Mouse (Mus musculus) midbrain, embryonic 11.5 days (tissue): Measurements from ENCODE around the gene Slpi. TPM values are rescaled to one million over a fixed set of nuclear protein-coding genes. Genes with fewer than 3 reads are reported as not detected.

Experiments used
- ATAC-seq: fragments of 200-750 bp; cut with Nextera tagmentation; 2 replicates; pipeline ENCODE4 v1.8.0; 2017; ENCODE audit warnings: moderate TSS enrichment, moderate library complexity; ENCODE audit not compliant: low FRiP score
- DNase-seq: peaks from one replicate; pipeline ENCODE4 v3.0.0; 2015; ENCODE audit warnings: low spot score; ENCODE audit errors: missing footprints
- H3K27ac ChIP-seq: fragments of 300-500 bp; sonication (generic); 2 replicates; pipeline ENCODE4 v1.5.1; 2014; ENCODE audit warnings: low read depth, low read length
- H3K27me3 ChIP-seq: fragments of 300-500 bp; sonication (generic); 2 replicates; pipeline ENCODE4 v1.6.1; 2014; ENCODE audit warnings: mild to moderate bottlenecking, low read length, moderate library complexity, mixed read lengths; ENCODE audit not compliant: control insufficient read depth, insufficient read depth
- H3K36me3 ChIP-seq: fragments of 300-500 bp; sonication (generic); 2 replicates; pipeline ENCODE4 v1.6.1; 2014; ENCODE audit warnings: mild to moderate bottlenecking, low read length, moderate library complexity, mixed read lengths; ENCODE audit not compliant: control insufficient read depth, insufficient read depth
- H3K4me1 ChIP-seq: fragments of 300-500 bp; sonication (generic); 2 replicates; pipeline ENCODE4 v1.6.1; 2014; ENCODE audit warnings: low read length; ENCODE audit not compliant: control insufficient read depth, insufficient read depth
- H3K4me2 ChIP-seq: fragments of 300-500 bp; sonication (generic); 2 replicates; pipeline ENCODE4 v1.6.1; 2014; ENCODE audit warnings: mild to moderate bottlenecking, moderate library complexity
- H3K4me3 ChIP-seq: fragments of 300-500 bp; sonication (generic); 2 replicates; pipeline ENCODE4 v1.5.1; 2014; ENCODE audit warnings: low read depth, low read length
- H3K9ac ChIP-seq: fragments of 300-500 bp; sonication (generic); 2 replicates; pipeline ENCODE4 v1.6.1; 2014; ENCODE audit warnings: low read length
- H3K9me3 ChIP-seq: fragments of 300-500 bp; sonication (generic); 2 replicates; pipeline ENCODE4 v1.6.1; 2016; ENCODE audit warnings: low read length; ENCODE audit not compliant: control insufficient read depth
- WGBS: fragments of 180-500 bp; shearing (Covaris S2); extraction: QIAGEN DNeasy Blood & Tissue Kit; methylation state at CpG from one replicate; pipeline ENCODE4 v1.1.7; 2014; 5-methylcytosine and 5-hydroxymethylcytosine counted together
- polyA plus RNA-seq: library from polyadenylated mRNA; unstranded; fragments of >200 nt; fragmentation: Nextera tagmentation; extraction: Ambion mirVana; gene quantifications from 2 replicates; pipeline ENCODE4 v1.2.1, GENCODE M21; 2014

The Slpi gene
- 0.37 and 0.52 TPM in 2 replicates for polyA plus RNA-seq

DNA sequence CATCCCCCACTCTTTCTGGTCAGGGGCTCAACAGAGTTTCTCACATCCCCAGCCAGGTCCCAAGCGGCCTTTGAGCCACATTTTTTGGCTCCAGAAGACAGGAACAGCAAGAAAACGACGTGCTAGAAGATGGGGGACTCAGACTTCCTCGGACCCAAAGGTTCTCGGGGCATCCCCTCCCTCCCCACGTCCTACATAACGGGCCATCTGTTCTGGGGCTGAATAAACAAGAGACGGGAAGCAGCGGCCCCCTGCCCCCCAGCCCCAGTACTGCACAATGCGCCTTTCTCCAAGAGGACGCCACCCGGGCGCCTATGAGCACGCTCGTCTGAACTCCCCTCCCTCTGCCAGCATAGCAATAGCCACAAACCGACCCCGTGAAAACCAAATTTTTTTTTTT is at the start of gene Slpi:
Gene Slpi, minus strand, starts transcription at position 76 of the 400 bp plus-strand sequence.
- Histone ChIP-seq H3K36me3 (no peaks in the 10 kb centered on the region), H3K9me3 (no peaks in the 10 kb centered on the region), H3K4me1 (peaks cover 11% of the 10 kb centered on the region), H3K4me2 (peak within 1 kb of the TSS; percentile 64), H3K9ac (peak within 1 kb of the TSS; percentile 54), H3K27me3 (peaks cover 31% of the 10 kb centered on the region), H3K4me3 (peak within 1 kb of the TSS; percentile 38), H3K27ac (no peak within 1 kb of the TSS)
- ATAC-seq: peak; percentile 75
- WGBS: 1% methylated on average over 17 of the region's 17 CpGs
- DNase-seq: peak; percentile 87

DNA sequence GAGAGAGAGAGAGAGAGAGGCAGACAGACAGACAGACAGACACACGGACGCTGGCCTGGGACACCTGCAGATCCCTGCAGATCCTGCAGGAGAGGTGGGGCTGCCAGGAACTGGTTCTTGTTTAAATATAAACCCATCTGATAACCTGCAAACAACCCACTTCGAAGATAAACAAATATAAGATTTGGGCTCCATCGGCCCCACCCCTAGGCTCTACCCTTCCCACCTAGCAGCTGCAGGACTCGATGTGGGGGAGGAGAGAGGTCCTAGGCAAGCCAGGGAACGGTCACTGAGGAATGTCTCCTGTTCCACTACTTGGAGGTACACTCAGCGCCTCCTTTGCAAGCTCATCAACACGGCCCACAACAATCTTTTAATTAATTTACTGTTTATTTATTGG is 49.4 kb upstream of the Slpi start:
- Histone ChIP-seq H3K36me3 (no peaks in the 10 kb centered on the region), H3K4me3 (no peak overlapping the region), H3K9ac (no peak overlapping the region), H3K4me1 (peaks cover 11% of the 10 kb centered on the region), H3K27ac (no peak overlapping the region), H3K4me2 (no peak overlapping the region), H3K27me3 (peaks cover 6% of the 10 kb centered on the region), H3K9me3 (no peaks in the 10 kb centered on the region)
- 71% methylated on average over 8 of the region's 8 CpGs for WGBS
- no peak for ATAC-seq
- no peak for DNase-seq

DNA sequence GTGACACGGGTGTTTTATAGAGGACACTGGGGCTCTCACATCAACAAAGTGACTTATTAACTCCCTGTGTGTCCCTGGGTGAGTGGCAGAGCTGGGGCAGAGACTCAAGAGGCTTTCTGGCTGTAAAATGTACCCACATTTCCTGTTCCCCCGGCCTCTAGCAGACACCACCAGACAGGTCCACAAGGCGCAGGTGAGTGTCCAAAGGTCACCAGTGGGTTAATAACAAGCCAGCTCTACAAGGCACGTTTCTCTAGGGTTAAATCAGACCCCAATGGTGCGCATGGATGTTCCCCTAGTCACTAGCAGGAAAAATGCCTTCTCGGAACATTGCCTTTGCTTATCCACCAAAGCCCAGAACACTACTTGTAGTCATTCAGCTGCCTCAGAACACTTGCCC is 48.8 kb upstream of the Slpi start:
- Histone ChIP-seq H3K9ac (no peak overlapping the region), H3K36me3 (no peaks in the 10 kb centered on the region), H3K4me2 (no peak overlapping the region), H3K9me3 (no peaks in the 10 kb centered on the region), H3K27ac (no peak overlapping the region), H3K4me1 (peaks cover 11% of the 10 kb centered on the region), H3K27me3 (peaks cover 6% of the 10 kb centered on the region), H3K4me3 (no peak overlapping the region)
- 79% methylated on average over 6 of the region's 6 CpGs for WGBS
- ATAC-seq (no peak), DNase-seq (peak; percentile 69)

DNA sequence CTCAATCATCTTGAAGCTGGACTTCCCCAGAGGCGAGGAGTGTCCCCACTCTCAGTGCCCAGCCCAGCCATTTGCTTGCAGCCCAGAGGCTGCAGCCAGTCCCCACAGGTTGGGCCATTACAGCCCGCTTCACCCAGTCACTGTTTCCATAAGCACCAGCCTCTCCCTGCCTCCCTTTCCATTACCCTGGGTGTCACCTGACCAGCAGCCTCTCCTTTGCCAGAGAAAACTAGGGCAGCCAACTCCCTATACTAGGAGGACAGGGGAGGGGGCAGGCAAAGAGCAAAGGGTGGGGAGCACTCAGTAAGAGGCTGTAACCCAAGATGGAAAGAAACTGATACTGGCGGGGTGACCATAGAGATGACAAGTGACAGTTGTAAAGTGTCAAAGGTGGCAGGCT is 48.1 kb upstream of the Slpi start:
- Histone ChIP-seq H3K9me3 (no peaks in the 10 kb centered on the region), H3K36me3 (no peaks in the 10 kb centered on the region), H3K27me3 (peaks cover 6% of the 10 kb centered on the region), H3K4me3 (no peak overlapping the region), H3K4me2 (no peak overlapping the region), H3K4me1 (peaks cover 10% of the 10 kb centered on the region), H3K27ac (no peak overlapping the region), H3K9ac (0 out of 2 replicates have a peak overlapping the region, but pooled peaks have one; percentile 4)
- ATAC-seq (no peak), DNase-seq (no peak)
- WGBS: 55% methylated on average over 3 of the region's 3 CpGs

DNA sequence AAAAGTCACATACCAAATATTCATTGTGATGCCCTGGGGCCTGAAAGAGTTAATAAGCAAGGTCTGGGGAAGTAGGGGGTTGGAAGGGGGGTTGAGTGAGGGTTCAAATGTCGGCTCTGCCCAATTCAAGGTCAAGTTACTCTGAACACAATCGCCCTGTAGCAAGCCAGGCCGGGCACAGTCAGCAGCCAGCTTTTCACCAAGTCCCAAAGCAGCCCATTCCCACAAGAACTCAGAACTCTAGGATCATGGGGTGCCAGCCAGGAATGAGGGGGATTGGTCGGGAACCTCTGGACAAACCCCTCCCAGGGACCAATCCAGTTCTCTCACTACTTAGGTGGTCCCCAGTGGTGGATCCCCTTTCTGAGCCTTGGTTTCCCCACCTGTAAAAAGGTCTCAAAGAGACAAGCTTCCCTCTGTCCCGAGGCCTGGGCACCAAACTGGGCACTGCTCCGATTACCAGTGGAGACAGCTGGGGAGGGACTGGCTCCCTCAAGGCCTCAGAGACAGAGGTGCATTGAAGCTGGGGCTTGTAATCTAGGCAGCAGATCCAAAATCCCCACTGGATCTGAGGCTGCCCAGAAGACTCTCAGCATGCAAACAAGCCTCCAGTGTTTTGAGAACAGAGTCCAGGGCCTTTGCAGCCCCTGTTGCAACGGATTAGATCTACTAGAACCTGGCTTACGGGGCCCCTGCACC is 47.5 kb upstream of the Slpi start:
- H3K27ac ChIP-seq: no peak overlapping the region

DNA sequence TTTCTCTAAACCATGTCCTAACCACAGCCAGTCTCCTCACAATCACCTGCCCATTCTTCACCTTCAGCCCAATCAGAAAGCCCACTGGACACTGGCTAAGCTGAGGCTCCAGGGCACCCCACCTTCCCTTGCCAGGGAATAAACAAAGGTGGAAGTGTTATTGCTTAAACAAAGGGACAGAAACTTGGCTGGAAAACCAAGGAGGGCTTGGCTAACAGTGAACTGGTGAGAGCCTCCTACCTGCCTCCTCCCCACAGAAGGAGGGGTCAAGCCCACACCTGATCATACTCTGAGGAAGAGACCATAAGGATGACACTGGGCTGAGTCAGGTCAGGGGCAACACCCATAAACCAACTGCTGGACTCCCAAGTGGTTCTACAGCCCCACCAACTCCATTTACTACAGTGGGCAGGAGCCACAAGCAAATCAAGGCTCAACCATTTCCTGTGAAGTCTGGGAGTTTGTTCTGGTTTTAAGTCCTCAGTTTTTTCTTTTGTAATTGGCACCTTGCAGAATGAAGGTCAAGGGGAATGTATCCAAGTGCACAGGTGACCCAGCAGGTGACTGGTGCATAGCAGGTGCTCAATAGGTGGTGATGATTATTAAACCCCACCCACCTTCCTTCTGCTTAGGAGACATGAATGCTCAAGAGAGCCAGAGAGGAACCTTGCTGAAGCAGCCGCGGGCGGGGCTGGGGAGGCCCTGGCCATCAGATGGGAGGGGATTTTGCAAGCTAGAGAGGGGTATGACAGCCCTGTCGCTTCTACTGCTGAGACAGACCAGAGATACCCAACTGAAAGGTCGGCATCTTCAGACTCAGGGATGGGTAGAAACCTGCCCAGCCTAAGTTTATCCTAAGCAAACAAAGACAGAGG is 46.6 kb upstream of the Slpi start:
- 64% methylated on average over 5 of the region's 5 CpGs for WGBS

More for the DNA sequence above, 47.5 kb upstream of the Slpi start:
- Histone ChIP-seq H3K9me3 (no peaks in the 10 kb centered on the region), H3K36me3 (no peaks in the 10 kb centered on the region), H3K9ac (0 out of 2 replicates have a peak overlapping the region, but pooled peaks have one; percentile 4), H3K4me2 (no peak overlapping the region), H3K4me1 (peaks cover 6% of the 10 kb centered on the region), H3K27me3 (peaks cover 4% of the 10 kb centered on the region), H3K4me3 (no peak overlapping the region)
- WGBS: 19% methylated on average over 8 of the region's 8 CpGs
- no peak for ATAC-seq
- peak; percentile 72 for DNase-seq

DNA sequence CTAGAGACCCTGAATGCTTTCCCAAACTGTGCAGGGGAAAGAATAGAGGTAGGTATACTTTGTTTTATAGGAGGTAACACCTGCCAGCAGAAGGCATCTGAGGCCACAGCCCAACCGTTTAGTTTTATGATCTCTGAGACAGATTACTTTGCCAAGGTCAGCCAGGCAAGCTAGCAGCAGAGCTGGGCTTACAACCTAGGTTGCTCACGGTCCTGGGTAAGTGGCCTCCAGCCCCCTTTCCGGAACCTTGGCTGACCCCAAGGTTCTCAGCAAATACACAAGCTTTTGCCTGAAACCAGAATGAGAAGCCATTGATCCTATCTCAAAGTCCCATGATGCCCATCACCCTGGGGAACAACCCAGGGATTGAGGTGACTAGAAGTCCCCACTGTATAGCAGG is 45.8 kb upstream of the Slpi start:
- Histone ChIP-seq H3K9ac (no peak overlapping the region), H3K9me3 (no peaks in the 10 kb centered on the region), H3K36me3 (no peaks in the 10 kb centered on the region), H3K27ac (no peak overlapping the region), H3K4me2 (no peak overlapping the region), H3K4me3 (no peak overlapping the region), H3K27me3 (no peaks in the 10 kb centered on the region), H3K4me1 (peaks cover 4% of the 10 kb centered on the region; the same call in 1 of the 2 replicates)
- no peak for DNase-seq
- ATAC-seq: no peak
- 89% methylated on average over 3 of the region's 3 CpGs for WGBS

More for the DNA sequence above, 46.6 kb upstream of the Slpi start:
- Histone ChIP-seq H3K4me3 (no peak overlapping the region), H3K27ac (no peak overlapping the region), H3K4me2 (no peak overlapping the region), H3K9me3 (no peaks in the 10 kb centered on the region), H3K9ac (no peak overlapping the region), H3K27me3 (no peaks in the 10 kb centered on the region), H3K36me3 (no peaks in the 10 kb centered on the region), H3K4me1 (peaks cover 4% of the 10 kb centered on the region; the same call in 1 of the 2 replicates)
- no peak for DNase-seq
- ATAC-seq: no peak

DNA sequence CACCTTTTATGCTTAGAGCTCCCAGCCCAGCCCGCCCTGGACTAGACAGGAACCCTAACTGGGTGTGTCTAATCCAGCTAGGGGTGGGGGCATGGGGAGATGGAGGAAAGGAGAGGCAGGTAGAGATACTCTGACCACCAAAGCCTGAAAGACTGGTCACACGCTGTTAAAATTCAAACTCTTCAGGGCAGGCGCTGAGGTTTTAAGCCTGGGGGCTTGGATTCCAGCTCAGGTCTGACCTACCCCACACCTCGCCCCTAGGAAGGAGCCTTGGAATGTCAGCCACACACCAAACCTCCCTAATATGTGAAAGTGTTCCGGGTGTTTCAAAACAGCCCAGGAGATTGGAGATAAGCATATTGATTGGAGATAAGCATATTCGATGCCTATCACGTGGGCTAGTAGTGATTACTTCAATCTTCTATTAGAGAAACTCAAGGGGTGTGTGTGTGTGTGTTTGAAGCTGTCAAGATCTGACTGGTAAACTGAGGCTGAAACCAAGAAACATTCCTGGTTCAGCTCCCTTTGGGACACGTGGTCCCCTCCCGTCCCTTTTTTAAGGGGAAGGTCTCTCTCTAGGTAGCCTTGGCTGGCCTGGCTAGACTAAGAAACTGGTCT is 44.5 kb upstream of the Slpi start:
- no peak overlapping the region for H3K27ac ChIP-seq
- H3K36me3 ChIP-seq: no peaks in the 10 kb centered on the region
- H3K4me1 ChIP-seq: peaks cover 4% of the 10 kb centered on the region; the same call in 1 of the 2 replicates
- ATAC-seq (no peak), DNase-seq (peak; percentile 51)
- 82% methylated on average over 9 of the region's 9 CpGs for WGBS
- no peak overlapping the region for H3K4me2 ChIP-seq
- H3K4me3 ChIP-seq: no peak overlapping the region
- H3K9me3 ChIP-seq: no peaks in the 10 kb centered on the region
- H3K27me3 ChIP-seq: no peaks in the 10 kb centered on the region
- H3K9ac ChIP-seq: no peak overlapping the region
